Mouse (Mus musculus) limb, embryonic 11.5 days (tissue): ENCODE results near the gene Dnmt3b. TPM values are rescaled to one million over a fixed set of nuclear protein-coding genes. Genes with fewer than 3 reads are reported as not detected.

Experiments used
- ATAC-seq: fragments of 200-750 bp; cut with Nextera tagmentation; 2 replicates; pipeline ENCODE4 v1.8.0; 2017; ENCODE audit warnings: low read depth; ENCODE audit not compliant: insufficient number of reproducible peaks, low FRiP score, low TSS enrichment
- DNase-seq: peaks from one replicate; pipeline ENCODE4 v3.0.0-alpha.2; 2015; ENCODE audit warnings: low spot score
- H3K27ac ChIP-seq: fragments of 300-500 bp; sonication (generic); replicated peaks from 2 replicates; pipeline ENCODE4 v1.5.1; 2014; ENCODE audit warnings: low read depth, mild to moderate bottlenecking, low read length
- H3K27me3 ChIP-seq: fragments of 300-500 bp; sonication (generic); 2 replicates; pipeline ENCODE4 v1.6.1; 2014; ENCODE audit warnings: mild to moderate bottlenecking, low read length, mixed read lengths; ENCODE audit not compliant: control insufficient read depth, insufficient read depth
- H3K36me3 ChIP-seq: fragments of 300-500 bp; sonication (generic); 2 replicates; pipeline ENCODE4 v1.6.1; 2014; ENCODE audit warnings: mild to moderate bottlenecking, low read length, moderate library complexity, mixed read lengths; ENCODE audit not compliant: control insufficient read depth, insufficient read depth
- H3K4me1 ChIP-seq: fragments of 300-500 bp; sonication (generic); 2 replicates; pipeline ENCODE4 v1.6.1; 2014; ENCODE audit warnings: low read length, mixed read lengths; ENCODE audit not compliant: control insufficient read depth, insufficient read depth
- H3K4me2 ChIP-seq: fragments of 300-500 bp; sonication (generic); 2 replicates; pipeline ENCODE4 v1.6.1; 2014; ENCODE audit warnings: low read depth, mild to moderate bottlenecking, moderate library complexity; ENCODE audit not compliant: severe bottlenecking
- H3K4me3 ChIP-seq: fragments of 300-500 bp; sonication (generic); 2 replicates; pipeline ENCODE4 v1.5.1; 2014; ENCODE audit warnings: low read depth, low read length
- H3K9ac ChIP-seq: fragments of 300-500 bp; sonication (generic); 2 replicates; pipeline ENCODE4 v1.6.1; 2014; ENCODE audit warnings: mild to moderate bottlenecking, low read length
- H3K9me3 ChIP-seq: fragments of 300-500 bp; sonication (generic); 2 replicates; pipeline ENCODE4 v1.6.1; 2016; ENCODE audit warnings: low read length; ENCODE audit not compliant: control insufficient read depth
- WGBS: fragments of 180-500 bp; shearing (Covaris S2); extraction: QIAGEN DNeasy Blood & Tissue Kit; methylation state at CpG from one replicate; pipeline ENCODE4 v1.1.7; 2014; 5-methylcytosine and 5-hydroxymethylcytosine counted together
- polyA plus RNA-seq: library from polyadenylated mRNA; unstranded; fragments of >200 nt; fragmentation: Nextera tagmentation; extraction: Ambion mirVana; gene quantifications from 2 replicates; pipeline ENCODE4 v1.2.1, GENCODE M21; 2014

The Dnmt3b gene
- polyA plus RNA-seq, 1 experiment from 2014 or later: 20.3 TPM

DNA sequence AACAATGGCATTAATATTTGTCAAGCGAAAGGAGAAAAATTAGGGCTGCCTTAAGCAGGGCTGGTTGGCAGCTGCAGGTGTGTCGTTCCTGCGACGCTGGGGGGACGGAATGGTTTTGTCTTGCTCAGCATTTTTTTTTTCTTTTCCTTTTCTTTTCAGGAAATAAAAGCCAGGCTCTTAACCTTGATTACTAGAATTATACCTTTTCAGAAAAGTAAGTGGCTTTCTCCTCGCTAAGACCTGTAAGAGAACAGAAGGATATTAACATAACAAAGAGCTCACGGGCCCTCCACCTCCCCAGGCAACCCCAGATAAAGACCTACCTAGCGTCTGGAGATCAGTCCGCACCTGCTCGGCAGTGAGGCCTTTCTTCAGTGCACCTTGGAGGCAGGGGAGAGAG lies 26.8 kb upstream of the Dnmt3b start:
- Histone ChIP-seq H3K36me3 (peaks cover 27% of the 10 kb centered on the region), H3K4me1 (no peaks in the 10 kb centered on the region), H3K9me3 (no peaks in the 10 kb centered on the region), H3K9ac (no peak overlapping the region), H3K4me2 (no peak overlapping the region), H3K27me3 (no peaks in the 10 kb centered on the region), H3K27ac (no peak overlapping the region), H3K4me3 (no peak overlapping the region)
- WGBS: 74% methylated on average over 10 of the region's 10 CpGs
- DNase-seq (no peak), ATAC-seq (no peak)

DNA sequence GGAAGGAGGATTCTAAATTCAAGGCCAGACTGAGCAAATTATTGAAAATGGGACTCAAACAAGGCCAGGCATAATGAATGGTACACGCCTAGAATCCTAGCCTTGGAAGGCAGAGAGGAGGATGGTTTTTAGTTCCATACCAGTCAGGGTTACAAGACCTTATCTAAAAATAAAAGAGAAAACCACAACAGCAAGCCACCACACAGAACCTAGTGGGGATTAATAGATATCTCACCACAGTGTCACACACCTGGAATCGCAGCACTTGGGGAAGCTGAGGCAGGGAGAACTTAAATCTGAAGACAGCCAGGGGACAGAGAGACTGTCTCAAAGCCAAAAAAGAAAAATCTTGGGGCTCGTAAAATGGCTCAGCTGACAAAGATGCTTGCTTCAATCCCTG lies 18.3 kb upstream of the Dnmt3b start:
- Histone ChIP-seq H3K4me1 (no peaks in the 10 kb centered on the region), H3K4me3 (no peak overlapping the region), H3K36me3 (peaks cover 7% of the 10 kb centered on the region; the same call in 1 of the 2 replicates), H3K27me3 (no peaks in the 10 kb centered on the region), H3K27ac (no peak overlapping the region), H3K9me3 (no peaks in the 10 kb centered on the region), H3K4me2 (no peak overlapping the region), H3K9ac (no peak overlapping the region)
- ATAC-seq (no peak), DNase-seq (no peak)
- WGBS: 92% methylated on average over 3 of the region's 3 CpGs

DNA sequence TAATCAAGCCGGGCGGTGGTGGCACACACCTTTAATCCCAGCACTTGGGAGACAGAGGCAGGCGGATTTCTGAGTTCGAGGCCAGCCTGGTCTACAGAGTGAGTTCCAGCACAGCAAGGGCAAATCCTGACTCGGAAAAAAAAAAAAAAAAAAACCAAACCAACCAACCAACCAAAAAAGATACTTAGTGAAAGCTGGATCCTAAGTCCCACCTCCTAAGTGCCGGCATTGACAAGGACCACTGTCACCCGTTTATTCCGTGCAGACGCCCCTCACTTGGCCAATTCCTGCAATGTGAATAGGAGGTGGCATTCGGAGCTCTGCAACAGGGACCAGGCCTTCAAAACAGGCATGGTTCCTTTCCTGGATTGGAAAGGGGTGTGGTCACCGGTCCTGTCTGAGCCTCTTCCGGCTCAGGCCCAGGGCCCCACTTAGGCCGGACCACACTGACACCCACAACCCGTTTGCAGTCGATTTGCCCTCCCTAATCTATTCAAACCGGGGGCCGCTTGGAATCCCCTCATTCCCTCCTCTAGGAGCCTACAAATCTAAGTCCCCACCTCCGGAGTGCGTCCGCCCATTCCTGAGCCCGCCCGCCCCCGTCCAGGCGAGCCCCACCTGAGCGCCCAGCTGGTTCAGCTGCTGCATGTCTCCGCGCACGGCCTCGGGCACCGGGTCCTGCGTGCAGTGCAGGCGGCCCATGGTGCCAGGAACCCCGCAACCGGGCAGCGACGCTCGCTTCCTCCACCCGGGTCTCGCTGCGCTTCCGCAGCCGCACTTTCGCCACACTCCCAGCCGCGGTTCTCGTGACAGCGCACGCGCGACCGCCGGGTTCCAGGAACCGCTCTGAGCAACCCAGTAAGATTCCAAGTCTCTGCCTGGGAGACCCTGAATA lies 17.0 kb upstream of the Dnmt3b start, which contains the start of gene Commd7:
Gene Commd7 (minus strand): TSS at position 806 of the 895 bp plus-strand sequence.
- Histone ChIP-seq H3K27me3 (no peaks in the 10 kb centered on the region), H3K9ac (peak within 1 kb of the TSS; percentile 89), H3K4me3 (peak within 1 kb of the TSS; percentile 94), H3K36me3 (no peaks in the 10 kb centered on the region; the same call in 1 of the 2 replicates), H3K4me1 (no peaks in the 10 kb centered on the region), H3K4me2 (peak within 1 kb of the TSS; percentile 59), H3K9me3 (no peaks in the 10 kb centered on the region), H3K27ac (peak within 1 kb of the TSS; percentile 86)
- DNase-seq: peak; percentile 90
- peak; percentile 75 for ATAC-seq
- WGBS: 4% methylated on average over 53 of the region's 53 CpGs

DNA sequence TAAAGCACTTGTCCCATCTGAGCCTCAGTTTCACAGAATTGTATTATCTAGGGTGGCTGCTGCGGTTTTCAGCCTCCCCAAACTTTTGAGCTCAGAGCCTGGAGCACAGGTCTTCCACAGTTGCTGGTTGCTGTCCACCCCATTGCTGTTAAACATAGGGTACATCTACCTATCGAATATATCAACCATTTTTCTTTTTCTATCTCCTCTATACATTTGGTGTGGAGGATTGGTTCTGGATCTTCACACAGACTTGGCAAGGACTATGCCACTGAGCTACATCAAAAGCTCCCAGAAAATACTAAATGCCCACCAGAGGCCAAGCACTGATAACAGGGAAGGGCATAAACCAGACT lies 16.4 kb upstream of the Dnmt3b start:
- H3K4me2 ChIP-seq: peak overlapping the region; percentile 59
- peak overlapping the region; percentile 89 for H3K9ac ChIP-seq
- no peaks in the 10 kb centered on the region for H3K9me3 ChIP-seq
- H3K36me3 ChIP-seq: no peaks in the 10 kb centered on the region; the same call in 1 of the 2 replicates
- H3K4me1 ChIP-seq: no peaks in the 10 kb centered on the region
- peak overlapping the region; percentile 94 for H3K4me3 ChIP-seq
- 31% methylated on average over 2 of the region's 2 CpGs for WGBS
- no peaks in the 10 kb centered on the region for H3K27me3 ChIP-seq
- no peak for DNase-seq
- ATAC-seq: no peak
- peak overlapping the region; percentile 86; the same call in 1 of the 2 replicates for H3K27ac ChIP-seq

DNA sequence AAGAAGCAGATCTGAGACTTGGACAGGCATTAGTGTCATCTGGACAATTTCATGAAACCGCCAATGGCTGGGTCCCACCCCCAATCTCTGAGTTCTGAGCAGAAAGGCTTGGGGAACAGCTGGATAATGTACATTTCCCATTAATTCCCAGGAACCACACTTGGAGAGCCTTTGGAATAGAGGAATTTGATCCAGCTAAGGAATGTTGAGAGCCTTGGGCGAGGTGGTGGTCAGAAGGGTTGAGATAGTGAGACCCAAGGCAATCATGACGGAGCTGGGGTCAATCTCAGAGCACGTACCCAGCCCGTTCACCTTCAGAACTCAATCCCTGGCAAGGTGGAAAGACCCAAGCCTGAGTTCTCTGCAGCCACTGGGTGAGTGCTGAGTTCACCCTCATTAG lies 16.0 kb upstream of the Dnmt3b start:
- DNase-seq: no peak
- no peak for ATAC-seq
- no peaks in the 10 kb centered on the region for H3K4me1 ChIP-seq
- H3K27me3 ChIP-seq: no peaks in the 10 kb centered on the region
- 87% methylated on average over 5 of the region's 5 CpGs for WGBS
- peak overlapping the region; percentile 59; the same call in 1 of the 2 replicates for H3K4me2 ChIP-seq
- H3K9me3 ChIP-seq: no peaks in the 10 kb centered on the region
- no peaks in the 10 kb centered on the region for H3K36me3 ChIP-seq
- no peak overlapping the region for H3K4me3 ChIP-seq
- H3K9ac ChIP-seq: no peak overlapping the region
- H3K27ac ChIP-seq: no peak overlapping the region

DNA sequence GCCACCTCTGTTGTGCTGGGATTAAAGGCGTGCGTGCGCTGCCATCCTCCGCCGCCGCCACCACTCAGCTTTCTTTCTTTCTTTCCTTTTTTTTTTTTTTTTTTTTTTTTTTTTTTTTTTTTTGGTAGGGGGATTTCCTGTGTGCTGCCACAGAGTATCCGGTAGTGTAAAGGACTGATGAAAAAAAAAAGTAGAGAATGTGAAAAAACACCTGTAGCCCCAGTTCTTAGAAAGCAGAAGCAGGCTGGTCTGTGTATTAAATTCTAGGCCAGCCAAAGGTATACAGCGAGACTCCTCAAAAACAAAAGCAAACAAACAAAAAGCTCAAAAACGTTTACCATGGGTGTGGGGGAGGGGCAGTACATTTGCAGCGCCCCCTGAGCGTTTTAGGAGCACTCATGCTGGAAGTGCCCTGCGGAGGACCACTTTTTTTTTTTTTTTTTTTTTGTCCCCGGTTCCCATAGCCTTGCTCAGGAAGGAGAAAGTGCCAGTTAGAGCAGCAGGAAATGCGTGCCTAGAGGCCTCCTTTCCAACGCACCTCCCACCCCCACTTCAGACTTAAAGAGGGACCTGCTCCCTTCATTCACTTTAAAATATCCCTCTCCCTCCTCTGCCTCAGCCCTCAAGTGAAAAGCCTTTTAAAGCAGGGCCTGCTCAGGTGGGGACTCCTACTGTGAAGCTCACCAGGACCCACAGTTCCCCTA lies 10.1 kb upstream of the Dnmt3b start:
- no peaks in the 10 kb centered on the region for H3K4me1 ChIP-seq
- H3K9me3 ChIP-seq: no peaks in the 10 kb centered on the region
- peak; percentile 33 for DNase-seq

DNA sequence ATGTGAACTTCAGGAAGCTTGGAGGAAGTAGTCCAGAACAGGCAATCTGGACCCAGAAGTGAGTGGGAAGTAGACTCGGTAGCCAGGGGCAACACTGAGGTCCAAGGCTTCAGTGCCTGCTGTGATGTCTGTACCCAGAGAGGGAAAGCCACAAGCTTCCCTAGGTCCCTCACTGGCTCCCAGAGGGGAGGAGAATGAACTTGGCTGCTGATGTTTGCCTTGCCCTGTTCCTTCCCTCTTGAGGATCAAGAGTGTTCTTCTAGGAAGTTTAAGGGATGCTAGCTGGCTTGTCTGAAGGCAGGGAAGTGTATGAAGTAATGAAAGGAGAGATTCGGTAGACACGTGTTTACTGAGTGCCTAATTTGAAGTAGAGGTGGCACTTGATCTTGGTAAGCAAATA lies 6.8 kb upstream of the Dnmt3b start:
- no peak for ATAC-seq
- H3K36me3 ChIP-seq: no peaks in the 10 kb centered on the region
- DNase-seq: no peak
- H3K4me3 ChIP-seq: no peak overlapping the region
- no peak overlapping the region for H3K4me2 ChIP-seq
- no peak overlapping the region for H3K27ac ChIP-seq
- no peaks in the 10 kb centered on the region for H3K9me3 ChIP-seq
- WGBS: 29% methylated on average over 3 of the region's 3 CpGs
- H3K9ac ChIP-seq: no peak overlapping the region
- no peaks in the 10 kb centered on the region for H3K4me1 ChIP-seq
- no peaks in the 10 kb centered on the region for H3K27me3 ChIP-seq

More for the DNA sequence above, 10.1 kb upstream of the Dnmt3b start:
- no peaks in the 10 kb centered on the region for H3K27me3 ChIP-seq
- WGBS: 31% methylated on average over 15 of the region's 15 CpGs
- no peaks in the 10 kb centered on the region for H3K36me3 ChIP-seq
- H3K4me2 ChIP-seq: no peak overlapping the region
- H3K4me3 ChIP-seq: no peak overlapping the region
- H3K9ac ChIP-seq: no peak overlapping the region
- H3K27ac ChIP-seq: no peak overlapping the region
- ATAC-seq: no peak

DNA sequence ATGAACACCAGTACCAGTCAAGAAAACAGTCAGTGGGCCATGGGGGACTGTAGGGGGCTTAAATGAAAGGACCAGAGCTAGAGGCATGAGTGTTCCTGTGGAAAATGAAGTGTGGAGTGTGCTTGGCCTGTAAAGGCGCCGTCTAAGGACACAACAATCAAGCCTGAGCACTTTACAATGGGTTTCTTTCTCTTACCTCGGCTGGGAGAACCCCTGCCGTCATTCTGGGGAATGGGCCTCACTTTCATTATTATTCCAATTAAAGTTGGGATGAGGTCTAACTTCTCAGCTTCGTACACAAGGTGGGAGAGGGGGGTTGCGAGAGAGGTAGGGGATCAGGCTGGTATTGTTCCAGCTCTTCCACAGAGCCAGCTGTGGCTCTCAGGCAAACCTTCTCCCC lies 6.3 kb upstream of the Dnmt3b start:
- H3K4me1 ChIP-seq: no peaks in the 10 kb centered on the region
- ATAC-seq (no peak), DNase-seq (no peak)
- no peaks in the 10 kb centered on the region for H3K36me3 ChIP-seq
- no peaks in the 10 kb centered on the region for H3K27me3 ChIP-seq
- H3K4me3 ChIP-seq: no peak overlapping the region
- no peaks in the 10 kb centered on the region for H3K9me3 ChIP-seq
- 39% methylated on average over 6 of the region's 6 CpGs for WGBS
- H3K27ac ChIP-seq: no peak overlapping the region
- no peak overlapping the region for H3K9ac ChIP-seq
- no peak overlapping the region for H3K4me2 ChIP-seq
